Mouse (Mus musculus): ENCODE measurements around the gene Xpo5.

Gene Xpo5

DNA sequence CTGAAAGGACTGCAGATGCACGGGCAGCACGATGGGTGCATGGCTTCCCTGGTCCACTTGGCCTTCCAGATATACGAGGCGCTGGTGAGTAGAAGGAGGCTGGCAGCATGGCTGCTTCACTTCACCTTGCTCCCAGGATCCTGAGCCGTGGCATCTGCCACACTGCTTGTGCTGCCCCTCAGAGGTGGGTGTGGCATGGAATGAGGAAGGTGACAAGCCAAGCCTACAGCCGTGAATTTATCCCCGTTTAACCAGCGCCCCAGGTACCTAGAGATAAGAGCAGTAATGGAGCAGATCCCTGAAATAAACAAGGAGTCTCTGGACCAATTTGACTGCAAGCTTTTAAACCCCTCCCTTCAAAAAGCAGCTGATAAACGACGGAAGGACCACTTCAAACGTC, 38.9 kb downstream of the Xpo5 start:
- CTCF ChIA-PET = interaction anchor here in 1 of 4 experiments (2.2 kb wide), 1 partner anchor 11 kb away, joined by 6 read pairs; the partner anchor contains the start of gene Lrrc73
- POLR2A ChIA-PET = interaction anchor here in 3 of 4 experiments (0.7 to 18.8 kb wide), 14 partner anchors 10 to 1547 kb away, joined by 3 to 262 read pairs (median 6); partner anchors contain the start of genes Lrrc73 (in 1 of the 3), Polh (in 1 of the 3) and Xpo5 (in 1 of the 3)

DNA sequence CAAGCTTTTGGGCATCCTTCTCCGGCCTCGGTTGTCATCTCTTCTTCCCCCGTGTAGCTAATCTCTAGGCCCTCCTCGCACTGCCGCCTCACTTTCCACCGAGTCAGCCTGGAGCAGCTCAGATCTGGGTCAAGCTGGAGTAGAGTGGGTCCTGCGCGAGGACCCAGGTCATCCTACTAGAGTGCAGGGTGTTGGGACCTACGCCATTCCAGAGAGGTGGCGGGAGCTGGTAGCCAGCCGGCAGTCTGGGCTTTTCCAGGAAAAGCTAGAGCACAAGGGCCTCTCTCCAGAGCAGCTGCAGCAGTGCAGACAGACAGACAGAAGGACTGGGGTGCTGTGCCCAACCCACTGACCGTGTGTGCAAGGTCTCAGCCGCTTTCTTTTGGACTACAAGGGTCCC, 39.7 kb downstream of the Xpo5 start:
- POLR2A ChIA-PET = interaction anchor here in 3 of 4 experiments (1.0 to 18.8 kb wide), 15 partner anchors 10 to 209 kb away, joined by 3 to 262 read pairs (median 5); partner anchors contain the start of genes Abcc10 (in 1 of the 3) and Lrrc73 (in 1 of the 3)
- CTCF ChIA-PET = interaction anchor here in 3 of 4 experiments (0.5 to 2.2 kb wide), 4 partner anchors 10 to 165 kb away, joined by 3 to 14 read pairs (median 6); partner anchors contain the start of gene Lrrc73 (in 1 of the 3)

DNA sequence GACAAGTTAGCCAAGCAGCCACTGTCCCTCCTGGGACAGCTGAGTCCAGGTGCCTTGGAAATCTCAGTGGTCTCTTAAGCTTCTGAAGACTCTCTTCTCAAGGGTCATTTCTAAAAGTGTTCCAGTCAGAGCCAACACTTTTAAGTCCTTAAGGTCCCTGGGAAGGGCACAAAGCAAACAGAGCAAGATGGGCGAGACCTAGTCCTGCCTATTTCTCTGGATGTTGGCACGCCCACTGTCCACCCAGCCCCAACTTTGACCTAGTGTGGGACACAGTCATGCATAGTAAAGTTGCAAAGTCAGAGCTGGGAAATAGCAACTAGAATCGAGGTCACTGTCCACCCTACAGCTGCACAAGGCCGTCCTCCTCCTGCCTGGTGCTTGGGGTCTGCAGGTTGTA, 40.4 kb downstream of the Xpo5 start:
- POLR2A ChIA-PET = interaction anchor here in 3 of 4 experiments (1.0 to 18.8 kb wide), 20 partner anchors 9 to 210 kb away, joined by 3 to 262 read pairs (median 5); partner anchors contain the start of genes Abcc10 (in 1 of the 3), Lrrc73 (in 1 of the 3), Polh (in 1 of the 3) and Xpo5 (in 1 of the 3)
- CTCF ChIA-PET = interaction anchor here in 3 of 4 experiments (0.5 to 2.2 kb wide), 5 partner anchors 9 to 164 kb away, joined by 3 to 14 read pairs (median 6); partner anchors contain the start of gene Lrrc73 (in 1 of the 3)

DNA sequence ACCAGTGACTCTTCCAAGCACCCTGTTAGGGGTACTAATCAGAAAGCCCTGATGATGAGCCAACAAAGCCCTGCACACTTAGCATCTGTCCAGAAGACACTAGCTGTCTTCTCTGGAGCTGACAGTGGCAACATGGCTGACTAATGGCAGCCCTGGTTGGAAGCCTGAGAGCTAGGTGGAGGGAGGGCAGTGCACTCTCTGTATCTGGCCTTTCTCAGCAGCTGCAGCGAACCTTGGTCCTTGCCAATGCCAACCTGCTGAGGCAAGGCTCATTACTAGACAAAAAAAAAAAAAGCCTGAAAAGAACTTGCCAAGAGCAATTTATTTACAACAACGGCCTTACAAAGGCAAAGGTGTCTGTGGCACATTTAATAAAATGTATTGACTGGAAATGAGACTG, 41.0 kb downstream of the Xpo5 start:
- ChIA-PET CTCF (interaction anchor here in 1 of 4 experiments (1.1 to 2.0 kb wide), 2 partner anchors 9 to 23 kb away, joined by 3 to 10 read pairs; no protein-coding TSS in a partner anchor), POLR2A (interaction anchor here (0.7 to 18.8 kb wide), 22 partner anchors 8 to 253 kb away, joined by 3 to 262 read pairs (median 4); partner anchors contain the start of genes Abcc10 (in 1 of the 4), Dnph1 (in 1 of the 4), Lrrc73 (in 1 of the 4) and Polh (in 1 of the 4))

DNA sequence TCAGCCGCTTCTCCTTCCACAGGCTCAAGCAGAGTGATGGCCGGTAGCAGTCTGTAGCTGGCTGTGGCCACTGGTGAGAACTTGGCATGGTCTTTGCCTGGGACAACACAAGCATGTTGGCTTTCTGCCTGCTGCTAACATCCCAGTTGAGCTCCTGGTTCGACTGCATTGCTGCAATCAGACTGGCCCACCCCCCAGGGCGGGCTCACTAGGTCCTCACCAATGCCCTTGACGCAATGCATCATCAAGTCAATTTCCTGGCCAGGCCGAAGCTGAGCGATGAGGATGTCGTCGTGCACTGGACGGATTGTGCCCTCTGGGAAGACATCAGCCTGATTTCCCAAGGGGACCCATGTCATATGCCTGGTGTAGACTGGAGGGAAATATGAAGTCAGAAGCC, 42.0 kb downstream of the Xpo5 start:
- ChIA-PET POLR2A (interaction anchor here (0.5 to 18.8 kb wide), 28 partner anchors 7 to 304 kb away, joined by 3 to 262 read pairs (median 4); partner anchors contain the start of genes Lrrc73 (in 2 of the 4), Polh (in 2 of the 4), Xpo5 (in 2 of the 4) and Abcc10 (in 1 of the 4)), CTCF (interaction anchor here in 3 of 4 experiments (0.6 to 2.0 kb wide), 3 partner anchors 8 to 30 kb away, joined by 3 to 10 read pairs (median 3); no protein-coding TSS in a partner anchor)

DNA sequence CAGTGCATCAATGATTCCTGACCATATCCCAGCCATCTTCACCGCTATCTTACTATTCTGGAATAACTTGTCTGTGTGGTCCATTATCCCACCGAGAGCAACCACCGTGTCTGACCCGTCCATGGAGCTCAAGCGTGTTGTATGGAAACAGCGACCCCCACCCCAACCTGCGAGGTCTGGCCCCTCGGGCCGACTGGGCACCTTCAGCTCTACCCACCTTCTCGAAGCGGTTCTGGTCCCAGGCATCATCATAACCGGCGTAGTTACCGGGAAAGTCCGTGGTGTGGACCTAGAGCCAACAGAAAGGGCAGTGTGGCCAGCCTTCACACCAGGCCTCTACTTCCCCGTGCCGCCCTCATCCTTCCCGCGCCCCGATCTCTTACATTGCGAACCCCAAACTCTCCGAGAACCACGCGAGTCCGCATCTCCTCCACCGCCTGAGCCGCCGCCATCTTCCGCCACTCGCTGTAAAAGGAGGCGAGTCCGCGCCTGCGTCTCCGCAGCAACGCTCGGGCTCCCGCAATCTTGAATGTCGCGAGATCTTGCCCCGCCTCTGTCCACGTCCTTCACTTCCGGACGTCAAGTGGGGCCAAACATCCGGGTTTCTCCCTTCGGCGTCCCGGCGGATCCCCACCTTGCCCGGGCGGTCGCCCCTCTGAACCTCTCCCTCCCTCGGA, 45.1 kb downstream of the Xpo5 start, which contains the start of the genes Polr1c and Yipf3:
TSS of gene Polr1c (minus strand) at position 543 of the 677 bp plus-strand sequence.
TSS of gene Yipf3 (plus strand) at position 569 of the 677 bp plus-strand sequence.
- POLR2A ChIA-PET = interaction anchor here in 3 of 4 experiments (0.5 to 18.8 kb wide), 31 partner anchors 8 to 363 kb away, joined by 3 to 262 read pairs (median 4); partner anchors contain the start of genes Polh (in 3 of the 3), Xpo5 (in 3 of the 3), Cul9 (in 1 of the 3) and Dnph1 (in 1 of the 3)
- CTCF ChIA-PET = interaction anchor here in 3 of 4 experiments (0.5 to 1.3 kb wide), 3 partner anchors 21 to 431 kb away, joined by 3 to 9 read pairs (median 7); partner anchors contain the start of genes Abcc10 (in 1 of the 3) and Mea1 (in 1 of the 3)

DNA sequence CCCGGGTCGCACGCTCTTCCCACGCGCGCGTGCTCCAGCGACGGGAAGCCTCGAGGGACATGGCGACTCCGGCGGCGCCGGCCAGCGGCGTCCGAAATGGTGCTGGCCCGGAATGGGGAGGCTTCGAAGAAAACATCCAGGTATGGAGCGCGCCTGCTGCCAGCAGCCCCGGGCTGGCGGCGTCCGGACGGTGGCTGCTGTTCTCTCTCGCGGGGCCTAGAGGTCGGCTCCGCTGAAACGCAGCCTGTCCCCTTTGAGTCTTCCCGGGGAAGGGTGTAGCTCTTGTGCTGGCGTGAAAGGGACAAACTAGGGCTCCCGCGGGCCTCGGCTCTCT, 45.6 kb downstream of the Xpo5 start:
- ChIA-PET CTCF (interaction anchor here in 2 of 4 experiments (0.5 to 1.3 kb wide), 2 partner anchors 80 to 430 kb away, joined by 3 to 7 read pairs; partner anchors contain the start of genes Abcc10 (in 1 of the 2) and Mea1 (in 1 of the 2)), POLR2A (interaction anchor here in 3 of 4 experiments (0.9 to 18.8 kb wide), 17 partner anchors 8 to 190 kb away, joined by 3 to 262 read pairs (median 4); partner anchors contain the start of genes Polh (in 3 of the 3), Xpo5 (in 3 of the 3), Mad2l1bp (in 1 of the 3) and Slc22a7 (in 1 of the 3))

DNA sequence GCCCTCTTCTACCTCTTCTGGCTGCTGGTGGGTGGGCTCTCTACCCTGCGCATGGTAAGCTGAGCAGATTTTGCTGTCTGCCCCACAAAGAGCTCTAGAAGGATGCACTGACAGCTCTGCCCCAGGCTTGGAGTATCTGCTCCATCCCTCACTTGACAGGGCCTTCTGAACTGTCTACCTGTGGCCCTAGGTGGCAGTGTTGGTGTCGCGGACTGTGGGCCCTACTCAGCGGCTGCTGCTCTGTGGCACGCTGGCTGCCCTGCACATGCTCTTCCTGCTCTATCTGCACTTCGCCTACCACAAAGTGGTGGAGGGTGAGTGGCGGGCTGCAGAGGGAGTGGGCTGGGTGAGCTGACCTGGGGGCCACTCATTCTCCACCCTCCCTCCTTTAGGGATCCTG, 48.6 kb downstream of the Xpo5 start:
- POLR2A ChIA-PET = interaction anchor here in 3 of 4 experiments (0.9 to 18.8 kb wide), 12 partner anchors 9 to 81 kb away, joined by 3 to 262 read pairs (median 6); partner anchors contain the start of genes Abcc10 (in 1 of the 3), Polh (in 1 of the 3), Tjap1 (in 1 of the 3) and Xpo5 (in 1 of the 3)
- CTCF ChIA-PET = interaction anchor here (0.5 to 2.2 kb wide), 5 partner anchors 10 to 703 kb away, joined by 3 to 14 read pairs (median 3); no protein-coding TSS in a partner anchor

DNA sequence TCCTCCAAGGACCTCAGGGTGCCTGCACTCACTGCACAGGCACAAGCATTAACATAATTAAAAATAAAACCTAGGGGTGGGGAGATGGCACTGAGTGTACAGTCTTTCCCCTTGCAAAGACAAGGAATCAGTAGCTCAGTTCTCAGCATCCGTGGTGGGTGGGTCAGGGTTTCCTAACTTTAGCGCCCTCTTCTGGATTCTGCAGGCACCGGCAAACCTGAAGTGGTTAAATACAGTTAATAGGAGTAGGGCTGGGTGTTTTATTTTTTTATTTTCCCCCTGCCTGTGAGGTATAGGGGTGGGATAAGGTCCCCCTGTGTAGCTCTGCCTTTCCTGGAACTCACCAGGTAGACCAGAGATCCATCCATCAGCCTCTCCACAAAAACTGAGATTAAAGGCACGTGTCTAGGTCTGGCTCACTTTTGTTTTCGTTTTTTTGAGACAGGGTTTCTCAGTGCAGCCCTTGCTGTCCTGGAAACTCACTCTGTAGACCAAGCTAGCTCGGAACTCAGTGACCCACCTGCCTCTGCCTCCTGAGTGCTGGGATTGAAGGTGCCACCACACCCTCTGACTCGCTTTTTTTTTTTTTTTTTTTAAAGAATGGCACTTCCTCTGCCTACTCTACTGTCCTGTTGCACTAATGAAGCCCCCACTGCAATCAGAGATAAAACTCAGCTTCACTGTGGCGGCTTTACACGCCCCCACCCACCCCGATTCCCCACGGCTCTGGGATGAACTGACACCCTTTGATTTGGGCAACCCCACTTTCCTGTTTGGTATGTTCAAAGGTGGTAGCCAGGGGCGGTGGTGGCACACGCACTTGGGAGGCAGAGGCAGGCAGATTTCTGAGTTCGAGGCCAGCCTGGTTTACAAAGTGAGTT, 50.2 kb downstream of the Xpo5 start:
- POLR2A ChIA-PET = interaction anchor here (0.5 to 18.8 kb wide), 39 partner anchors 8 to 522 kb away, joined by 3 to 262 read pairs (median 4); partner anchors contain the start of genes Abcc10 (in 1 of the 4), Crip3 (in 1 of the 4), Klhdc3 (in 1 of the 4) and Mad2l1bp (in 1 of the 4)
- CTCF ChIA-PET = interaction anchor here (0.6 to 2.8 kb wide), 42 partner anchors 8 to 662 kb away, joined by 3 to 30 read pairs (median 4); partner anchors contain the start of genes Abcc10 (in 1 of the 4), Crip3 (in 1 of the 4), Mad2l1bp (in 1 of the 4) and Polh (in 1 of the 4)

DNA sequence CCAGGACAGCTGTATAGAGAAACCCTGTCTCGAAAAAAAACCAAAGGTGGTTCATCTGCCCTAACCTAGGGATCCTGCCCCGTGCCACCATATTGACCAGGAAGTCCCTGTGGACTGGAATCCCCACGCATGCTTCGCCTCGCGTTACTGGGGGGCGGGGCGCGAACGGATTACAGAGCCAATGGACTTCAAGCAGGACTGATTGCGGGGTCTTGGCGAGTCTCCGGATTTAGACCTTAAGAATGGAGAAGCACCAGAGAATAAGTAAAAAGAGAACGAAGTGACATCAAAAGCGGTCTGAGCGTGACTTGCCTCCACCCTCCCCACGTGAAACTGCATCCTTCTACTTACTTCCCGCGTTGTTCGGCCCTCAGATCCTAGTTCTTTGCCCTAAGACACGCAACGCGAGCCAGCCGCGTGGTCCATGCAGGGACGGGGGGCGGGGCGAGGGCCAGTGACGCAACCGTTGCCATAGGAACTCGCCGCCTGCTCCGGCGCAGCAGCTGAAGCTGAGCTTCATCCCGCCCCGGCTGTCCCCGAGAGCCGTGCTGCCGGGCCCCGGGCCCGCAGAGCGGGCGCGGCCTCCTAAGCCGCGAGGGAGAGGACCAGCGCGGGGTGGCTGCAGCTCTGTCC, 51.0 kb downstream of the Xpo5 start, which contains the start of gene Lrrc73:
TSS of gene Lrrc73 (plus strand) at position 80 of the 633 bp plus-strand sequence.
- ChIA-PET POLR2A (interaction anchor here (0.6 to 18.8 kb wide), 26 partner anchors 9 to 604 kb away, joined by 3 to 262 read pairs (median 3); partner anchors contain the start of genes Abcc10 (in 1 of the 4), Mad2l1bp (in 1 of the 4), Polh (in 1 of the 4) and Tjap1 (in 1 of the 4)), CTCF (interaction anchor here in 3 of 4 experiments (0.6 to 2.8 kb wide), 7 partner anchors 12 to 93 kb away, joined by 3 to 30 read pairs (median 4); partner anchors contain the start of gene Gtpbp2 (in 1 of the 3))

DNA sequence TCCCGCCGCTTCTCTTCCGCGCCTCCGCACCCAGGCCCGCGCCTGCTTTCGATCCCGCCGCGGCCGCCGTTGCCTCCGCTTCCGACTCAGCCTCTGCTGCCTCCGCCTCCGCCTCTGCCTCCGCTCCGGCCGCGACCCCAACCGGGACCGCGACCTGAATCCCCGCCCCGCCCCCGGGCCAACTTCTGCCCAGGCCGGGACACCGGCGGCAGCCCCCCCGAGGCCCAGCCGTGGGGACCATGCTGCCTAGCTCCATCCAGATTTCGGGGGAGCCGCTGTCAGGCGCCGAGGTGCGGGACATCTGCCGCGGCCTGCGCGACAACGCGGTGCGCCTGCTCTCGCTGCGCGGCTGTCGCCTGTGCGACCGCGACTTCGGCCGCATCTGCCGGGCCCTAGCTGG, 51.5 kb downstream of the Xpo5 start:
- ChIA-PET POLR2A (interaction anchor here in 3 of 4 experiments (0.6 to 18.8 kb wide), 22 partner anchors 9 to 604 kb away, joined by 3 to 262 read pairs (median 4); partner anchors contain the start of genes Abcc10 (in 1 of the 3), Mad2l1bp (in 1 of the 3), Polh (in 1 of the 3) and Tjap1 (in 1 of the 3)), CTCF (interaction anchor here in 2 of 4 experiments (0.8 to 2.8 kb wide), 4 partner anchors 12 to 93 kb away, joined by 3 to 30 read pairs (median 4); partner anchors contain the start of gene Gtpbp2 (in 1 of the 2))

DNA sequence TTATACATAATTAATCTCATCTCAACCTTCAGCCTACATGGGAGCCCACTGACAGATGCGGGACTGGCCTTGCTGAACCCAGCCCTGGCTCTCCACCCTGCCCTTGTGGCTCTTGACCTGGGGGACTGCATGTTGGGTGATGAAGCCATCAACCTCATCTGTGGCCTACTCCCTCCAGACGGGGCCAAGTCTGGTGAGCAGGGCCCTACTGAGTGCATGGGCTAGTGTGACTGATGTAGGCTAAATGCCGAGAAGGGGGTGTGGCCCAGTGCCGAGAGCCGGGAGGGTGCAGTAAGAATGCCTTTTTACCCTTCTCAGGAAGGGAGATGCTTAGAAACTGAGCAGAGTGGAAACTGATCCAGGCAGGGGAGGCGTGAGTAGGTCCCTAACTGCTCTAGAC, 52.6 kb downstream of the Xpo5 start:
- POLR2A ChIA-PET = interaction anchor here (0.7 to 17.7 kb wide), 6 partner anchors 10 to 16 kb away, joined by 5 to 262 read pairs (median 40); partner anchors contain the start of genes Lrrc73 (in 1 of the 4), Polr1c (in 1 of the 4) and Yipf3 (in 1 of the 4)
- CTCF ChIA-PET = interaction anchor here in 2 of 4 experiments (0.6 to 1.6 kb wide), 3 partner anchors 10 to 276 kb away, joined by 3 to 6 read pairs (median 5); no protein-coding TSS in a partner anchor

DNA sequence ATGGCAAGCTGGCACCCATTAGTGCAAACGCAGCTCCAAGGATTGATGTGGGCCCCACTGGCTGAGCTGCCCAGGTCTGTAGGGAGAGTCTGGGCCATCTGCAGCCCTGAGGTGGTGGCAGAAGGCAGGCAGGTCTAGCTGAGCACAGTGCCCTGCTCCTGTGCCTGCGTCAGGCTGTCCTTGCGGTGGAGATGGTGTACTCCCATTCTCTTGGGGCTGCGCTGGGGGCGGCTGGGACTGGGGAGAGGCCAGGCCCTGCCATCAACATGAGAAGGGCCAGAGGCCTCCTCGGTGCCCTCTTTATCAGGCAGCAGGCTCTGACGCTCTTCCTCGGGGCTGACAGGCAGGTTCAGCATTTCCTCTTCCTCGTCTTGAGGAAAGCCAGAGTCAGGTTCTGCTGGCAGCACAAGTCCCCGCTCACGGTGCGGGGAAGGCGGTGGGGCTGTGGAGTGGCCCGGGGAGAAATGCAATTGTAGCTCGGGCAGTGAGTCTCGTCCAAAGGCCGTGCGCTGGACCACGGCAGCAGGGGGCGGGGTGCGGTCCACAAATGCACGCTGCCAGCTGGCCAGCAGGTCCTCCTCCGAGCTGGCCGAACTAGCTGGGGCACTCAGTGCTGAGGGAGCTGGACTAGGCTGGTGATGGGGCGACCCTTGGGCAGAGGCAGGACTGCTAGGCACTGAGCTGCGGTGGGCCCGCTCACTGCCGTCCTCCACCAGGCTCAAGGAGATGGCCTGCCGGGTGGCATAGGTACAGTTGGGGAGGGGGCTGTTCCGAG, 55.9 kb downstream of the Xpo5 start:
- ChIA-PET POLR2A (interaction anchor here (0.6 to 17.7 kb wide), 20 partner anchors 8 to 513 kb away, joined by 3 to 262 read pairs (median 3); partner anchors contain the start of genes Mad2l1bp (in 2 of the 4), Polr1c (in 2 of the 4), Tjap1 (in 2 of the 4) and Yipf3 (in 2 of the 4)), CTCF (interaction anchor here in 2 of 4 experiments (0.6 to 1.8 kb wide), 6 partner anchors 9 to 595 kb away, joined by 3 to 6 read pairs (median 4); no protein-coding TSS in a partner anchor)

DNA sequence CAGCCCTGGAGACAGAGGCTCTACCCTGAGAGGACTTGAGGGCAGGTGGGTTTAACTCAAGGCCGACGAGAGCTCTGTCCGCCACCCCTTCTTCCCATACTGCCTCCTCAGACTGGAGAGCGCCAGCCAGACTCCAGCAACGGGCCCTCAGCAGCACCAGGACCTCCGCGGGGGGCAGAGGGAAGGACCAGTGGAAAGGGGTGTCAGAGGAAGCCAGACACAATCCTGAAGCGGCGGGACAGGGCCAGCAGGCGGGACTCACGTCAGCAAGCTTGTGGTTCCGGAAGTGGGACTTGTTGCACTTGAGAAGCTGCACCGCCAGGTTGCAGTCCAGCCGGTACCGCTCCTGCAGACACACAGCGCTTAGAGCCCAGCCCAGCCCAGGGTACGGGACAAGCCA, 57.1 kb downstream of the Xpo5 start:
- POLR2A ChIA-PET = interaction anchor here in 3 of 4 experiments (0.5 to 17.7 kb wide), 19 partner anchors 9 to 905 kb away, joined by 3 to 262 read pairs (median 4); partner anchors contain the start of genes Polr1c (in 2 of the 3), Tjap1 (in 2 of the 3), Yipf3 (in 2 of the 3) and Dlk2 (in 1 of the 3)

More for the DNA sequence above, 57.1 kb downstream of the Xpo5 start:
- CTCF ChIA-PET = interaction anchor here in 1 of 4 experiments (0.5 to 1.5 kb wide), 5 partner anchors 11 to 133 kb away, joined by 3 to 6 read pairs (median 4); no protein-coding TSS in a partner anchor

Measured in embryonic stem cell, embryonic (primary cell).